Mouse (Mus musculus) common myeloid progenitor, adult 5-6 weeks (primary cell): ENCODE data around the gene Tbc1d2. TPM values are rescaled to one million over a fixed set of nuclear protein-coding genes. Genes with fewer than 3 reads are reported as not detected.
A peak's percentile ranks its signal among the peaks of the same experiment; 100 is the strongest.
"Not testable (repeated sequence)": the region's sequence is repeated elsewhere in the genome, so short reads cannot be mapped to it uniquely, and the experiment has no call there.

ENCODE experiments used
- ATAC-seq: replicated peaks from 2 replicates; pipeline ENCODE4 v1.8.0; 2016; ENCODE audit warnings: low read depth, mild to moderate bottlenecking, moderate TSS enrichment, inconsistent platforms; ENCODE audit not compliant: poor library complexity, severe bottlenecking
- total RNA-seq: library from RNA; stranded (forward); fragments of 200-1000, 187-1606 nt; gene quantifications from 2 replicates; pipeline ENCODE4 v1.2.3, GENCODE M21; 2017

Gene Tbc1d2
- total RNA-seq, 1 experiment from 2014 or later: 5.3 TPM

DNA sequence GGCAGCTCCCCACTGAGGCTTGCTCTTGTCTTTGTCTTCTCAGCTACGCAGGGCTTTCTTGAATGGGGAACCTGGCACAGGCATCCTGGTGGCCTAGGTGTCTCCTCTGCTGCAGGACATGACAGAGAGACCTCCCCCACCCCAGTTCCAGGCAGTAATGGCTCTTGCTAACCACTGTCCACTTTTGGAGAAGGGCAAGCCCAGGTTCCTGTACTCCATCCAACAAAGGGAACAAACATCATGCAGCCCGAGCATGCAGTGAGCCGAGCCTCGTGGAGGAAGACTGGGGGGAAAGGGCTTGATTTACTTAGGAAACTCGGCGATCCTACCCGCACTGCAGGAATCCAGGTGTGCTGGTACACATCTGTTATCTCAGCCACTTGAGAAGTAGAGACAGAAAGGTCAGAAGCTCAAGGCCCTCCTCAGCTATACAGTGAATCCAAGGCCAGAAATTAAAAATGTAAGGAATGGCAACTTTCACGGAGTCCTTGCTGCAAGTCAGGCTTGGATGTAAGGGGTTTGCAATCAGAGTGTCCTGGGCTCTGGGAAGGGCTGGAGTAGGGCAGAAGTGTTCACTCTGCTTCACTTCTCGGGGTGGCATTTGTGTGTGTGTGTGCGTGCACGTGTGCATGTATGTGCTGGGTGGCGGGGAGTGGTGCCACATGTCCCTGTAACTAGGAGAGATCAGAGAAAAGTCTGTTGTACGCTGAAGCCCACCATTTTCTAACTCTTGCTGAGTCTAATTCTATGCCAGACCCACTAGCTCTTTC is 64.8 kb downstream of the Tbc1d2 start:
- ATAC-seq: no peak

- ATAC-seq: not testable (repeated sequence)
These were observed 65.5 kb downstream of the Tbc1d2 start for GRCm38 (mm10) chr4:46584536-46584935.

- peak; percentile 55 for ATAC-seq
These were observed 65.9 kb downstream of the Tbc1d2 start for GRCm38 (mm10) chr4:46584084-46584483.

DNA sequence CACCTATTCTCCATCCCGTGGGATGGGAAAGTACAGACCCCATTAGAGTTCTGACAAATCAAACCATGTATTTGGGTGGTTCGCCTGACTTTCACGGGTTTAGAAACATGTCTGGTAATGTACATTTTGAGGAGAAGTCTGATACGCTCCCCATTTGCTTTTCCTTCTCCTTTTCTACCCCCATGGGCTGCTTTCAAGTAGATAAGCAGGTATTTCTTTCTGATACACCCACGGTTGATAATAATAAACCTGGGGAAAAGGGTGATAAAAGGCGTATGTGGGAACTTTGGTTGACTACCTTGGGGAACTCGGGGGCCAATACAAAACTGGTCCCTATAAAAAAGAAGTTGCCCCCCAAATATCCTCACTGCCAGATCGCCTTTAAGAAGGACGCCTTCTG is 68.0 kb downstream of the Tbc1d2 start:
- ATAC-seq: not testable (repeated sequence)

- ATAC-seq: not testable (repeated sequence)
These were observed 68.4 kb downstream of the Tbc1d2 start for GRCm38 (mm10) chr4:46581577-46581976.

- ATAC-seq: not testable (repeated sequence)
These were observed 69.2 kb downstream of the Tbc1d2 start for GRCm38 (mm10) chr4:46580799-46581243.

DNA sequence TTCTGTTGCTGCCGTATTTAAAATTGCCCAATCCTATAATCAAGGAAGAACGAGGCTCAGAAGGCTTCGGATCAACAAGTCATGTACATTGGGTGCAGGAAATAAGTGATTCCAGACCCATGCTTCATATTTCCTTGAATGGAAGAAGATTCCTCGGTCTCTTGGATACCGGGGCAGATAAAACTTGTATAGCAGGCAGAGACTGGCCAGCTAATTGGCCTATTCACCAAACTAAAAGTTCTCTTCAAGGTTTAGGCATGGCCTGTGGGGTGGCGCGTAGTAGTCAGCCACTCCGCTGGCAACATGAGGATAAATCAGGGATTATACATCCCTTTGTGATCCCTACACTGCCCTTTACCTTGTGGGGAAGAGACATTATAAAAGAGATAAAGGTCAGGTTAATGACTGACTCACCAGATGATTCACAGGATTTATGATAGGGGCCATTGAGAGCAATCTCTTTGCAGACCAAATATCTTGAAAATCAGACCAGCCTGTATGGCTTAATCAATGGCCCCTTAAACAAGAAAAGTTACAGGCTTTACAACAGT is 71.1 kb downstream of the Tbc1d2 start:
- ATAC-seq: not testable (repeated sequence)

- ATAC-seq: no peak
These were observed 71.8 kb downstream of the Tbc1d2 start for GRCm38 (mm10) chr4:46578228-46578627.

DNA sequence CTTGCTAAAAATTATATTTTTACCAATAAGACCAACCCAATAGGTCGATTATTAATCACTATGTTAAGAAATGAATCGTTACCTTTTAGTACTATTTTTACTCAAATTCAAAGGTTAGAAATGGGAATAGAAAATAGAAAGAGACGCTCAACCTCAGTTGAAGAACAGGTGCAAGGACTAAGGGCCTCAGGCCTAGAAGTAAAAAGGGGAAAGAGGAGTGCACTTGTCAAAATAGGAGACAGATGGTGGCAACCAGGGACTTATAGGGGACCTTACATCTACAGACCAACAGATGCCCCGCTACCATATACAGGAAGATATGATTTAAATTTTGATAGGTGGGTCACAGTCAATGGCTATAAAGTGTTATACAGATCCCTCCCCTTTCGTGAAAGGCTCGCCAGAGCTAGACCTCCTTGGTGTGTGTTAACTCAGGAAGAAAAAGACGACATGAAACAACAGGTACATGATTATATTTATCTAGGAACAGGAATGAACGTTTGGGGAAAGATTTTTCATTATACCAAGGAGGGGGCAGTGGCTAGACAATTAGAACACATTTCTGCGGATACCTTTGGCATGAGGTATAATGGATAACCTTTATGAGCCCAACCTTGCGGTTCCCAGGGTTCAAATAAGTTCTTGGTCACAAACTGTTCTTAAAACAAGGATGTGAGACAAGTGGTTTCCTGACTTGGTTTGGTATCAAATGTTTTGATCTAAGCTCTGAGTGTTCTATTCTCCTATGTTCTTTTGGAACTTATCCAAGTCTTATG is 74.3 kb downstream of the Tbc1d2 start:
- ATAC-seq: peak; percentile 55

DNA sequence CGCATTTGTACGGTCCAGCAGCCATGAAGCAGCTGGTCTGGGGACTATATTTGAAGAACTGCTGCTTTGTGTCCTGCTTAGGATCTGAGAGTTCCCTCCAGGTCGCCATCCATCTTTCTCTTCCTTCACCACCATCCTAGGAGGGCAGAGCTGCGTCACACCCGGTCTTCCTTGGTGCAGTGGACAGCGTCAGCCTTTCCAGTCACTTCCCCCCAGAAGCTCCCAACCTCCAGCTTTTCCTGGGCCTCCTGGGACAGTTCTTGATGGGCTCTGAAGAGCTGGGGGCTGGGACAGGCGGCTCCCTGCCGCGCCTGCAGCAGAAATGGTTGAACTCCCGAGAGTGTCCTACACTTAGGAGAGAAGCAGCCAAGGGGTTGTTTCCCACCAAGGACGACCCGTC is 75.2 kb downstream of the Tbc1d2 start:
- no peak; the same call in 1 of the 2 replicates for ATAC-seq

DNA sequence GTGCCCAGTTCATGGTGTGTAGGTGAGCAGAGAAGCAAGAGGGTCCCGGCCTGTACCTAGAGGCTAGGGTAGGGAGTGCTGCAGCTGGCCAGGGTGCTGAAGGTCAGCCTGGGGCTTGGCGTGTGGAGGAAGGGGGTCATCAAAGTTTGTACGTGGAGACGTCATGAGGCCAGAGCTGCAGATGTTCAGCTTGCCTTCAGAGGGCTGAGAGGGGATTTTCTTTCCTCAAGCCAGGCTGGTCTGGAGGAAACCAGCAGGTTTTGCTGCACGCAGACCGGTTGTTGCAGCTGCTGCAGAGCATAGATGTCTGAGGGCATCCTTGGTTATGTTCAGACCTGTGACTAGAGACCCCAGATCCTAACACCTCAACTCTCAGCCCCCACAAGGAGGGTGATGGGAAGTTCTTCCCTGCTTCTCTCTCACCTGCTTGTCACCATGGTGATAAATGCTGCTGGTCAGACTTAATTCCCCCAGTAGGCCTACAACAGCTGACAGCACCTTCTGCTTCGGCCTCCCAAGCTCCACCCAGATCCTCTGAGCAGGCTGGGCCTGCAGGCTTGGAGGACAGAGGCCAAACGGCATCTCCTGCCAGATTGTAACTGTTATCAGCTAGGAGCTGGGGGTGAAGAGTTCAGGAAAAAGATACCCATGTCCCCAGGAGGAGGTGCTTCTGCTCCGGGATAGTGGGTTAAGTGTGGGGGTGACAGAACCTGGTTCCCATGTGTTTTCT is 75.8 kb downstream of the Tbc1d2 start:
- peak; percentile 19; the same call in 1 of the 2 replicates for ATAC-seq

DNA sequence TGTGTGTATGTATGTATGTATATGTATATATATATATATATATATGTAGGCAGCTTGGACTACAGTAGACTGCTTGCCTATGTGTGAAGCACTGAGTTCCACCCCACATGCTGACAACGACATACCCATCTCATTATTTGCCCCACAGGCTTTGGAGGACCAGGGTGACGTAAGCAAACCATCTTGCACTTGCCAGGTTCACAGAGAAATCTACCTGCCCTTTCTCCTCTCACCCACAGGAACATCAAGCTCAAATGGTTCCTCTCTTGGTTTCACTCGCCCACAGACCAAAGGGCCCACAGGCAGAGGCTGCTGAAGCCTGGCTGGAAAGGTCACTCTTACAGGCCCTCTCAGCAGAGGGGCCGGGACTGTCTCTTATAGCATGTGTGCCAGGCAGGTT is 77.4 kb downstream of the Tbc1d2 start:
- no peak for ATAC-seq

DNA sequence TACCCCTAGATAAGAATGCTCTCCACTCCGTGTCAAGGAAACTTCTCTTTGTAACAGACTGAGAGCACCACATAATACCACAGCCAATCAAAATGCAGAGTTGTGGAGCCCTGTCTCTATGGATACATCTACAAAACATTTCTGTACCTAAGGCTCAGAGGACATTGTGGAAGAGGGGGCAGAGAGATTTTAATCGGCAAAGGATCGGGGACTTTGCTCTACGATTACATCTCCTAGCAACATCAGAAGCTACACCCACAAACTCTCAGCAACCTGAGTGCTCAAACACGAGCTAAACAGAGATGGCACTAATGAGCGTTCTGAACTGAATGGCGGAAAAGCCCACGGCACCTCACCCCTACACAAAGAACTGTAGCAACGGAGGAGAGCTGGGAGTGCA is 78.3 kb downstream of the Tbc1d2 start:
- ATAC-seq: no peak

DNA sequence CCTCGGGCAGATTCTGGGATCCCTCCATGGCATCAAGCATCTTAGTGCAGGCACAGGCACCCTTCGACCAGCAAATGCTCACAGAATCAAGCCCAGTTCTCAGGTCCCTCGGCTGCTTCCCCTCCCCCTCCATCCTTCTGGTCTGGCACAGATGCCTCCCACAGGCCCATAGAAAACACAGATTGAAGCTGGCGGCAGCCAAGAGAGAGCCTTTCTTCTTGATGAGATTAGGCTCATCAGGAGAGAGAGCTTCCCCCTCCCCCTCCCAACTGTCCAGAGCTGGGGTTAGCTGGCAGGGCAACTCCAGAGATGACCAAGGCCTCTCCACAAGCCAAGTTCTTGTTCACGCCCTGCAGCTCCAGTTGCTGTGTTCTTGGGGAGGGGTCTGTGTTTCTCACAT is 80.3 kb downstream of the Tbc1d2 start:
- no peak for ATAC-seq

- ATAC-seq: no peak
These were observed 81.8 kb downstream of the Tbc1d2 start for GRCm38 (mm10) chr4:46568169-46568568.

- ATAC-seq: no peak
These were observed 82.9 kb downstream of the Tbc1d2 start for GRCm38 (mm10) chr4:46566931-46567671.

DNA sequence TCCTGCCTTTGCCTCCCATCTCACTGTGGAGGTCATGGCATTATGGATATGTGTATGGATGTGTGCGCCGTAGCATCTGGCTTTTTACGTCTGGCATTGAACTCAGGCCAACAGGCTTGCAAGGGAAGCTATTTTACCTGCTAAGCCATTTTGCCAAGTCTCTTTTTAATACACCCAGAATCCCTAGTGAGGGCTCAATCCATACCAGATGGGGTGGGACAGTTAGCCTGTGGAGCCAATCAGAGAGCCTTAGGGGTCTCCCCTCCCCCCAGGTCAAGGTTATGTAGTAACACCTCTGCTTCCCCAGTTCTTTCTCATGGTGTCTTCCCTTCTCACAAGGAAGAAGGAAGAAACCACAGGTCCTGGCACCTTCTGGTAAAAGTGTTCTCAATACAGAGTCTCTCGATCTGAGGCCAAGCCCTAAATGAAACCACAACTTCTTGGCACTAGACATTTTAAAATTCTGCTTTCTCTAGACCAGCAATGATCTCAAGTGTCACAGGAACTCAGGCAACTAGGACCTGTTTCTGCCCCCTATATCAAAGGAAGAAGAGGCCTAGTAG is 84.5 kb downstream of the Tbc1d2 start:
- ATAC-seq: no peak; the same call in 1 of the 2 replicates

GRCm38 (mm10) chr4:46564247-46564646 is 85.8 kb downstream of the Tbc1d2 start:
- peak; percentile 20 for ATAC-seq

- peak; percentile 95 for ATAC-seq
These were observed 86.2 kb downstream of the Tbc1d2 start for GRCm38 (mm10) chr4:46563847-46564246.
